Mouse (Mus musculus) liver, postnatal 0 days (tissue): Measurements from ENCODE around the gene Hephl1.

Experiments
- CTCF ChIP-seq: sonication (generic); IDR thresholded peaks from 2 replicates; pipeline ENCODE4 v1.5.1; 2016; ENCODE audit warnings: antibody characterized with exemption, low read depth
- EP300 ChIP-seq: IDR thresholded peaks from 2 replicates; pipeline ENCODE4 v1.6.1; 2016; ENCODE audit warnings: antibody characterized with exemption, low read depth, mild to moderate bottlenecking

GRCm38 (mm10) chr9:15108101-15108500 is 3.8 kb downstream of the Hephl1 start:
- TF ChIP-seq CTCF (no peak), EP300 (no peak)
